In genomic region chr14:61056445-61056844, GRCm38 (mm10) we compare ENCODE assay signal across 8 mouse cellular contexts. TPM values are rescaled to one million over a fixed set of nuclear protein-coding genes. Genes with fewer than 3 reads are reported as not detected.
A peak's percentile ranks its signal among the peaks of the same experiment; 100 is the strongest.
DNase-seq lines count a peak whose midpoint lies in the region; ATAC-seq and TF ChIP-seq lines count a peak whose summit lies in the region.
"Had no signal": no experiment of that assay in that cellular context is flagged by ENCODE, and none has a peak within 500 bp of the region (broad histone marks: within the 10 kb centered on the region; RNA-seq: fewer than 3 reads in every experiment).

No protein-coding gene starts in this region.

- DNase-seq in CD4-positive helper T cell, adult 2 months (ENCODE audit: low read depth, low spot score): peak; percentile 87
- DNase-seq in CH12.LX (ENCODE audit: extremely low read depth): no peak
- DNase-seq in forebrain, postnatal 0 days: peak; percentile 42
- DNase-seq in midbrain, embryonic 11.5 days (ENCODE audit: low spot score, missing footprints): peak; percentile 93
- no peak for DNase-seq in frontal cortex, postnatal 14 days (ENCODE audit: low spot score in 2 of 2)
- DNase-seq in left cerebral cortex, adult 18-20 months (ENCODE audit: low spot score in 2 of 2): no peak
- DNase-seq in frontal cortex, adult 2 months (ENCODE audit: extremely low spot score in 1 of 2, low spot score in 1 of 2): no peak

- TF ChIP-seq CTCF in CH12.LX (conservative IDR thresholded peaks at IDR 0.05 in 1 of 2, IDR thresholded peaks at IDR 0.05 in 1 of 2; ENCODE audit: low read depth in 2 of 2, low read length in 2 of 2): no peak
- TF ChIP-seq CTCF in forebrain, postnatal 0 days (IDR thresholded peaks at IDR 0.05; ENCODE audit: low read depth): no peak

- TF ChIP-seq EP300 in CH12.LX (IDR thresholded peaks at IDR 0.05; ENCODE audit: low read length): no peak

- H3K9ac ChIP-seq in CH12.LX (ENCODE audit: insufficient read depth, low read depth): no peak overlapping the region
- peak overlapping the region; percentile 40 for H3K9ac ChIP-seq in forebrain, postnatal 0 days
- H3K9ac ChIP-seq in midbrain, embryonic 11.5 days (ENCODE audit: low read length): peak overlapping the region; percentile 13

- H3K27ac ChIP-seq in CH12.LX (ENCODE audit: insufficient read depth, low read depth): no peak overlapping the region
- H3K27ac ChIP-seq in forebrain, postnatal 0 days (ENCODE audit: low read depth, low read length): no peak overlapping the region
- no peak overlapping the region for H3K27ac ChIP-seq in midbrain, embryonic 11.5 days (ENCODE audit: low read depth, low read length)

- H3K79me2 ChIP-seq in CH12.LX (replicated peaks; ENCODE audit: control insufficient read depth, extremely low read depth, insufficient read depth, poor library complexity, severe bottlenecking): no peaks in the 10 kb centered on the region

- no peaks in the 10 kb centered on the region for H3K36me3 ChIP-seq in CH12.LX (replicated peaks in 1 of 2; ENCODE audit: control insufficient read depth in 1 of 2, insufficient read depth in 1 of 2, low read length in 1 of 2)
- no peaks in the 10 kb centered on the region for H3K36me3 ChIP-seq in forebrain, postnatal 0 days (ENCODE audit: insufficient read depth)
- H3K36me3 ChIP-seq in midbrain, embryonic 11.5 days (ENCODE audit: control insufficient read depth, insufficient read depth, low read length): no peaks in the 10 kb centered on the region

- WGBS in forebrain, postnatal 0 days: under 1% methylated on average over 16 of the region's 16 CpGs
- WGBS in midbrain, embryonic 11.5 days: 1% methylated on average over 16 of the region's 16 CpGs

- peak; percentile 47 for ATAC-seq in forebrain, postnatal 0 days
- ATAC-seq in midbrain, embryonic 11.5 days (ENCODE audit: low FRiP score): no peak

- in situ Hi-C loops in CH12.LX (cut with MboI; ENCODE audit: low pct_ligation_motif_present, low pct_unique_long_range_greater_than_20kb, low sequenced_read_pairs): no loop called here

- TF ChIP-seq POLR2A in CH12.LX (IDR thresholded peaks at IDR 0.05; ENCODE audit: low read depth, low read length): no peak

- H3K4me3 ChIP-seq in CH12.LX (replicated peaks in 1 of 3; ENCODE audit: low read depth in 2 of 3, low read length in 2 of 3, poor library complexity in 1 of 3): peak overlapping the region in 2 of 3 experiments; percentile 1 to 32
- peak overlapping the region; percentile 27 for H3K4me3 ChIP-seq in forebrain, postnatal 0 days (ENCODE audit: low read depth, low read length)
- peak overlapping the region; percentile 13 for H3K4me3 ChIP-seq in midbrain, embryonic 11.5 days (ENCODE audit: low read depth, low read length)

- H3K27me3 ChIP-seq in CH12.LX (replicated peaks): no peaks in the 10 kb centered on the region
- no peaks in the 10 kb centered on the region for H3K27me3 ChIP-seq in forebrain, postnatal 0 days (ENCODE audit: insufficient read depth, low read length)
- H3K27me3 ChIP-seq in midbrain, embryonic 11.5 days (ENCODE audit: control insufficient read depth, insufficient read depth, low read length): no peaks in the 10 kb centered on the region; the same call in 1 of the 2 replicates

- H3K9me3 ChIP-seq in CH12.LX (replicated peaks; ENCODE audit: low read length): peaks cover 5% of the 10 kb centered on the region
- no peaks in the 10 kb centered on the region for H3K9me3 ChIP-seq in forebrain, postnatal 0 days (ENCODE audit: low read length)
- H3K9me3 ChIP-seq in midbrain, embryonic 11.5 days (ENCODE audit: control insufficient read depth, low read length): no peaks in the 10 kb centered on the region

- peaks cover 14 to 72% of the 10 kb centered on the region in 2 experiments for H3K4me1 ChIP-seq in CH12.LX (ENCODE audit: control insufficient read depth in 1 of 2, insufficient read depth in 2 of 2)
- peaks cover 6% of the 10 kb centered on the region for H3K4me1 ChIP-seq in forebrain, postnatal 0 days (ENCODE audit: insufficient read depth)
- peaks cover 18% of the 10 kb centered on the region for H3K4me1 ChIP-seq in midbrain, embryonic 11.5 days (ENCODE audit: control insufficient read depth, insufficient read depth, low read length)

- dilution Hi-C loops in CH12.LX (cut with MboI; ENCODE audit: extremely low pct_ligation_motif_present, extremely low pct_unique_long_range_greater_than_20kb, low sequenced_read_pairs): no loop called here

- no peak for TF ChIP-seq RAD21 in CH12.LX (IDR thresholded peaks at IDR 0.05; ENCODE audit: low read depth, low read length)

- H3K4me2 ChIP-seq in CH12.LX (ENCODE audit: insufficient read depth, low read depth, poor library complexity, severe bottlenecking): peak overlapping the region; percentile 63
- peak overlapping the region; percentile 50 for H3K4me2 ChIP-seq in forebrain, postnatal 0 days (ENCODE audit: low read depth)
- peak overlapping the region; percentile 54 for H3K4me2 ChIP-seq in midbrain, embryonic 11.5 days

TF ChIP-seq in CH12.LX, 34 proteins besides CTCF, POLR2A, EP300 and RAD21:
- TF ChIP-seq TBP (conservative IDR thresholded peaks at IDR 0.05; ENCODE audit: low read depth, low read length): no peak
- TF ChIP-seq NELFE (IDR thresholded peaks at IDR 0.05; ENCODE audit: low read depth, low read length): no peak
- no peak for TF ChIP-seq MAFK (IDR thresholded peaks at IDR 0.05; ENCODE audit: insufficient replicate concordance, low read length)
- no peak for TF ChIP-seq JUND (conservative IDR thresholded peaks at IDR 0.05; ENCODE audit: low read depth, low read length)
- no peak for TF ChIP-seq SMC3 (IDR thresholded peaks at IDR 0.05; ENCODE audit: low read depth, low read length)
- no peak for TF ChIP-seq CHD2 (IDR thresholded peaks at IDR 0.05; ENCODE audit: low read length)
- TF ChIP-seq BHLHE40 (IDR thresholded peaks at IDR 0.05; ENCODE audit: low read depth, low read length): no peak
- TF ChIP-seq ZNF384 (IDR thresholded peaks at IDR 0.05; ENCODE audit: low read depth, low read length): no peak
- no peak for TF ChIP-seq SIN3A (IDR thresholded peaks at IDR 0.05; ENCODE audit: low read length)
- TF ChIP-seq USF1 (IDR thresholded peaks at IDR 0.05; ENCODE audit: low read depth, low read length): no peak
- TF ChIP-seq USF2 (conservative IDR thresholded peaks at IDR 0.05; ENCODE audit: low read depth, low read length): no peak
- TF ChIP-seq ZC3H11A (IDR thresholded peaks at IDR 0.05; ENCODE audit: low read depth, low read length): no peak
- no peak for TF ChIP-seq RCOR1 (conservative IDR thresholded peaks at IDR 0.05; ENCODE audit: low read depth, low read length)
- no peak for TF ChIP-seq ELF1 (IDR thresholded peaks at IDR 0.05; ENCODE audit: low read depth, low read length)

RNA-seq across cellular contexts. Expression of gene Tnfrsf19, which starts 10.2 kb away (rescaled TPM):
- total RNA-seq in CH12.LX (2012; rRNA removed): 1.8 and 4.4 TPM in 2 replicates
- total RNA-seq in CH12.LX (2014; rRNA removed): 5.5 and 6.5 TPM in 2 replicates
- polyA plus RNA-seq in CH12.LX (2012; ENCODE audit: insufficient read length, low read depth): 4.6 and 5.1 TPM in 2 replicates
- 59.5 and 63.1 TPM in 2 replicates for total RNA-seq in forebrain, postnatal 0 days (2014; rRNA removed)
- polyA plus RNA-seq in forebrain, postnatal 0 days (2015; fragmentation: Nextera tagmentation; extraction: Ambion mirVana): 52.7 and 56.0 TPM in 2 replicates
- polyA plus RNA-seq in midbrain, embryonic 11.5 days (2014; fragmentation: Nextera tagmentation; extraction: Ambion mirVana): 74.8 and 81.2 TPM in 2 replicates
- 10 to 100 TPM; 56.7 to 58.1 TPM for total RNA-seq in left cerebral cortex, adult 18-20 months (2021)
- polyA plus RNA-seq in frontal cortex, adult 2 months (2012; rRNA removed): 49.1 and 54.9 TPM in 2 replicates
- total RNA-seq: common myeloid progenitor, adult 5-6 weeks had no signal

Comparison
In these comparisons a context has a peak if more than half of its experiments do, and no peak if none do; other contexts are left out.
1. DNase-seq: peak in CD4-positive helper T cell, adult 2 months (single experiment), forebrain, postnatal 0 days (single experiment) and midbrain, embryonic 11.5 days (single experiment); none in CH12.LX (single experiment), frontal cortex, postnatal 14 days (0 of 2), left cerebral cortex, adult 18-20 months (0 of 2) and frontal cortex, adult 2 months (0 of 2).
2. Peak in every context shown above with its lines, with median percentiles within 50 percentile points of each other: H3K4me2 ChIP-seq and H3K4me3 ChIP-seq.